Mouse (Mus musculus): ENCODE measurements around the gene Fto.

The Fto gene

GRCm38 (mm10) chr8:91324916-91325315 lies 11.6 kb downstream of the Fto start:
- no peak for DNase-seq

GRCm38 (mm10) chr8:91326018-91326417 lies 12.7 kb downstream of the Fto start:
- no peak for DNase-seq

- DNase-seq: no peak
These were observed 13.6 kb downstream of the Fto start for GRCm38 (mm10) chr8:91326946-91327345.

- no peak for DNase-seq
These were observed 14.3 kb downstream of the Fto start for GRCm38 (mm10) chr8:91327471-91328205.

- no peak for DNase-seq
These were observed 15.7 kb downstream of the Fto start for GRCm38 (mm10) chr8:91329056-91329455.

GRCm38 (mm10) chr8:91329461-91329850 lies 16.1 kb downstream of the Fto start:
- no peak for DNase-seq

- no peak for DNase-seq
These were observed 25.2 kb downstream of the Fto start for GRCm38 (mm10) chr8:91338389-91339154.

GRCm38 (mm10) chr8:91339651-91340050 lies 26.3 kb downstream of the Fto start:
- no peak for DNase-seq

GRCm38 (mm10) chr8:91340746-91341145 lies 27.4 kb downstream of the Fto start:
- no peak for DNase-seq

GRCm38 (mm10) chr8:91342196-91342595 lies 28.9 kb downstream of the Fto start:
- DNase-seq: no peak

GRCm38 (mm10) chr8:91342798-91343197 lies 29.5 kb downstream of the Fto start:
- DNase-seq: no peak

GRCm38 (mm10) chr8:91344659-91345058 lies 31.3 kb downstream of the Fto start:
- DNase-seq: no peak

- DNase-seq: no peak
These were observed 33.8 kb downstream of the Fto start for GRCm38 (mm10) chr8:91347146-91347545.

- no peak for DNase-seq
These were observed 34.3 kb downstream of the Fto start for GRCm38 (mm10) chr8:91347595-91347994.

GRCm38 (mm10) chr8:91349816-91350215 lies 36.5 kb downstream of the Fto start:
- no peak for DNase-seq

GRCm38 (mm10) chr8:91350628-91351027 lies 37.3 kb downstream of the Fto start:
- peak in 1 of 2 experiments; percentile 15 for DNase-seq

GRCm38 (mm10) chr8:91352598-91352997 lies 39.3 kb downstream of the Fto start:
- DNase-seq: no peak

GRCm38 (mm10) chr8:91353062-91353461 lies 39.7 kb downstream of the Fto start:
- DNase-seq: no peak

- no peak for DNase-seq
These were observed 40.6 kb downstream of the Fto start for GRCm38 (mm10) chr8:91353907-91354306.

- DNase-seq: no peak
These were observed 42.1 kb downstream of the Fto start for GRCm38 (mm10) chr8:91355301-91355905.

- no peak for DNase-seq
These were observed 42.8 kb downstream of the Fto start for GRCm38 (mm10) chr8:91355956-91356699.

GRCm38 (mm10) chr8:91357493-91358014 lies 44.2 kb downstream of the Fto start:
- DNase-seq: no peak

GRCm38 (mm10) chr8:91358016-91358415 lies 44.7 kb downstream of the Fto start:
- no peak for DNase-seq

Data from cerebellum, adult 18-20 months (tissue).